Mouse (Mus musculus) C2C12 (cell line): ENCODE results near the gene Gm20696.

Experiments used
- CEBPB ChIP-seq: IDR thresholded peaks from one replicate; pipeline ENCODE4 v1.6.1; 2011; ENCODE audit warnings: low read depth, mild to moderate bottlenecking, control low read depth, moderate library complexity
- CTCF ChIP-seq: IDR thresholded peaks from one replicate; pipeline ENCODE4 v1.5.1; 2011; ENCODE audit not compliant: control insufficient read depth, insufficient read depth, insufficient read length
- MAX ChIP-seq: IDR thresholded peaks from one replicate; pipeline ENCODE4 v1.6.1; 2011; ENCODE audit warnings: mild to moderate bottlenecking, control low read depth
- MYOD1 ChIP-seq: IDR thresholded peaks from one replicate; pipeline ENCODE4 v1.6.1; 2011; ENCODE audit warnings: low read depth; ENCODE audit not compliant: control insufficient read depth, insufficient read length
- MYOG ChIP-seq: IDR thresholded peaks from one replicate; pipeline ENCODE4 v1.6.1; 2011; ENCODE audit not compliant: control insufficient read depth, insufficient read length; ENCODE audit errors: extremely low read depth
- USF1 ChIP-seq: IDR thresholded peaks from one replicate; pipeline ENCODE4 v1.6.1; 2011; ENCODE audit warnings: low read depth, mild to moderate bottlenecking, control low read depth, moderate library complexity

DNA sequence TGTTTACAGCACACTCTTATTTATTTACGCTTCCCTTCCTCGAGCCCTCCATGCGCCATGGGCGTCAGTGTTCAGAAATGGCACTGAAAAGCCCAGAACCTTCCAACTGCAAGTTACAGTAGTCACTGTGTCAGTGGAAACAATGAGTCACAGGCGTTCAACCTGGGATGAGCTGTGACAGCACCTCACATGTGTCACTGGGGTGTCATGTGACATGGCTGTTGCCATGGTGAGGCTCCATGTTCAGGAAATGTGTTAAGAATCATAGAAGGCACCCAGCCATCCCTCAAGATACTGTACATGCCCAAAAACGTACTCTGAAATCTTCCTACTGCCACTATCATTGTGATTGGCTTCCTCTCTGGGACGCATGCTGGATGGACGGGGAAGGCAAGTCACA, 245.9 kb downstream of the Gm20696 start:
- no peak for TF ChIP-seq MAX
- no peak for TF ChIP-seq CTCF
- TF ChIP-seq CEBPB: no peak
- TF ChIP-seq USF1: no peak
- TF ChIP-seq MYOG: no peak
- TF ChIP-seq MYOD1: no peak
